Mouse (Mus musculus) left cerebral cortex, adult 2 months (tissue): ENCODE measurements at regions not wholly inside any gene's neighbourhood (a gene's known extent, or its start where the extent isn't known, plus 50 kb on each side); places are given as distances from the start of the nearest gene placed in this dataset.
A peak's percentile ranks its signal among the peaks of the same experiment; 100 is the strongest.

ENCODE experiments used
- DNase-seq, 2 experiments: peaks; one replicate each; pipeline ENCODE4 v3.0.0; 2021 to 2022; ENCODE audit warnings: low spot score in 2 of 2, mixed read lengths in 1 of 2; ENCODE audit errors: extremely low spot score in 1 of 2
- H3K27ac ChIP-seq: fragments of 200-600 bp; 2 replicates; pipeline ENCODE4 v1.8.1; 2022
- H3K4me3 ChIP-seq: fragments of 200-600 bp; 2 replicates; pipeline ENCODE4 v1.8.1; 2022
- CTCF ChIP-seq: fragments of 200-600 bp; IDR thresholded peaks from 2 replicates; pipeline ENCODE4 v1.8.1; 2022; ENCODE audit warnings: antibody characterized with exemption, mild to moderate bottlenecking, moderate library complexity
- intact Hi-C: fragments of 180-260 bp; cut with DNase I; formaldehyde crosslinking; loops from one replicate; pipeline ENCODE4 v1.15.1; 2025

DNA sequence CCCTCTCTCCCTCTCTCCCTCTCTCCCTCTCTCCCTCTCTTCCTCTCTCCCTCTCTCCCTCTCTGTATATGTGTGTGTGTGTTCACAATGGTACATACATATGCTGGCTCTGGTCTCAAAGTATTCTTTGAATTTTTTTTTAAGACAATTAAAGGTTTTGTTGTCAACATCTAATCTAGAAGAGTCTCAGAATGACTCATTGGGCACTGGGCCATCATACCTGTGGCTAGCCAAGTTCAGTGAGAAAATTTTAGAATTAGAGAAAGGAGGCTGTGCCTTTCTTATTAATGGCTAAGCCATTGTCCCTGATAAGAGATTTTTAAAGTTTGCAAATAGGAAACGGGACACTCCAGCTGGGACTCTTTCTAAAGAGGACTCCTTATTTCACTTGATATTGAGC, 164.1 kb downstream of the Tmx1 start:
- no peak overlapping the region for H3K4me3 ChIP-seq
- no peak for TF ChIP-seq CTCF
- intact Hi-C loops, result no loop called here
- no peak overlapping the region for H3K27ac ChIP-seq
- no peak for DNase-seq

DNA sequence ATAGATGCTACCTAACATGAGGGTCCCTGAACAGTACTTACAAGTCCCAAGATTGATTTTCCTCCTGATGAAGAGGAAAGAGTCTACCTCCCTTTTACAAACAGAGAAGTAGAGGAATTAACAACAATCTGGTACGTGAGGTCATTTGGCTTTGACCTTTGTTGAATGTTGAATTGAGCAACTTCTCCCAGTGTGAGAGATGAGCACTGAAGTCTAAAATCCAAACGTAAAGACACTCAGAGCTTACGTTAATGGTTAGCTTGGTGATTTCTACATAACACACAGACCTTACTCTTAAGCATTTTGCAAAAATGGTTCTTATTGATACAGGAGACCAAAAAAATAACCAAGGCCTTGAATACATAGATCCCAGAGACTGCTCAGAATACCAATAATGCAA, 165.1 kb downstream of the Tmx1 start:
- intact Hi-C loops, result no loop called here
- Histone ChIP-seq H3K4me3 (no peak overlapping the region), H3K27ac (no peak overlapping the region)
- no peak for DNase-seq
- no peak for TF ChIP-seq CTCF

DNA sequence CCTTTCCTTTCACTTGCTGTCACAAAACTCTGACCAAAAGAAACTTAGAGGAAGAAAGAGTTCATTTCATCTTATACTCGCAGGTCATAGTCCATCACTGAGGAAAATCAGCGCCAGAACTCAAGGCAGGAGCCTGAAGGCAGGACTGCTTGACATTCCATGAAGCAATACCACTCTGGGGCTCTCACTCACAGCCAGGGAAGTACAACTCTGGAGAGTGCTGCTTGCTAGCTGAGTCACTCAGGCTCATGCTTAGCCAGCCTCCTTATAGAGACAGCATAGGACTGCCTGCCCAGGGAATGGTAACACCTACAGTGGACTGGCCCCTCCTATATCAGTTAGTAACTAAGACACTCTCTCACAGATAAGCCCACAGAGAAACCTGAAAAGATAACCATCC, 166.5 kb downstream of the Tmx1 start:
- DNase-seq, result no peak
- no peak overlapping the region for H3K27ac ChIP-seq
- no peak overlapping the region for H3K4me3 ChIP-seq
- no peak for TF ChIP-seq CTCF
- intact Hi-C loops, result no loop called here

DNA sequence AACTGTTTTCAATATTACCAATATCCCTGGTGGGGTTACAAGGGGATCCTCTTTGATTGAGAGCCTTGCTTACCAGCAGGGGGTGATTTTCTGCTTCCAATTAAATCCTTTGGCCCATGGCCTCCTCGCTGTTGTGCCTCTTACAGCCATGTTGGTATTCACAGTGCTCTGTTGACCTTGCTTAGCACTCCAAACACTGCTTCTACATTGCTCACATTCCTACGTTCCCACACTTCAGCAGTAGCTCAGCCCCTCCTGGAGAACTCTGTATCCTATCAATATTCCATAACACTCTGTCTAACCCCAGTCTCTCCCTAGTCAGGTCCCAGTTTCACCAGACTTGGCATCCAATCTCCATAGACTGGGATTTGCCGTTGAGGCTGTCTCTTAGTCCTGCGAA, 169.1 kb downstream of the Tmx1 start:
- TF ChIP-seq CTCF, result no peak
- intact Hi-C loops, result no loop called here
- no peak overlapping the region for H3K4me3 ChIP-seq

DNA sequence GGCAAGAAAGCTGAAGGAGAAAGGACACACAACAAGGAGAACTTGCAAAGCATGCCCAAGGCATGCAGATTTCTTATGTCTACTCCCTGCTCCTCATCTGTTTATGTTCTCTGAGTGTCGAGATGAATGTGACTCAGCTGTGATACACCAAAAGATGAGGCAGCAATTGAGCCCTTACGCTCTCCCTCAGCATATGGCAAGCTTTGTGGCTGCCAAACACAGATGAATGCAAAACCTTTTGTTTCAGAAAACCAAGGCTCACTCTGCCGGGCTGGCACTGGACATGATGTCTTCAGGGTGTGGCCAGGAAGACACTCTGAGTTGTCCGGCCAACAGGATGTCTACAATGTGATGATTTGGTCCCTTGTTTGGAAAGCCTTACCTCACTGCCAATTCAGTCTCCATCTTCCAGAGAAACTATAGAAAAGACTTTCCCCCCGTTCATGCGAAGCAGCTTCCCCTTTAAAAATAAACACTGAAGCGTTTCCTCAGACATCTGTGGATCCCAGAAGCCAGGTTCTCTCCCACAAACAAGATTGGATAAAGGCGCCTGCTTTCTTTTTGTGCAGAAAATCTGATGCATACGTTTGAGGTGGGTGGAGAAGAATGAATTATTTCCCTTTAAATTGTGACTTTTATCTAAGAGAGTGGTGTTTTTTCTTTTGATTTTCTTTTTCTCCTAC, 171.5 kb downstream of the Tmx1 start:
- peak overlapping the region; percentile 84 for H3K27ac ChIP-seq
- H3K4me3 ChIP-seq, result no peak overlapping the region
- DNase-seq, result peak; percentile 51 to 69
- TF ChIP-seq CTCF, result no peak
- intact Hi-C loops, result loop anchor here (1.0 to 2.0 kb wide), 6 partner anchors 24 to 200 kb away; partner anchors contain the start of gene Frmd6

More for the DNA sequence above, 169.1 kb downstream of the Tmx1 start:
- no peak for DNase-seq
- H3K27ac ChIP-seq, result no peak overlapping the region

DNA sequence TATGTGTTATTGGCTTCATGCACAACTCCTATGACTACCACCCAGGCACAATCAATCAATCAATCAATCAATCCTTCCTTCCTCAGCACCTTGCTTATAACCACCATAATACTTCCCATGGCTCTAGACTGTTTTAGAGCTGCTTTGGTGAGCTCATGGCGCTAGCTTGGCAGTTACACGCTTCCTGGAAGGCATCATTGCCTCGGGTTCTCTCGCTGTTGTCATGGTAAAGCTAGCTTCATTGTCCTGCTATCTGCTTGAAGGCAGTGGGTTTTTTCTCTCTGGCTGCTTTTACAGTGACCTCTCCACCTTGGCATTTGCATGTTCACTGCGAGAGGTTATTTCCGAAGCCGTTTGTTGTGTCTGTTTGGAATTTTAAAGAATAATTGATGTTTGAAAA, 174.7 kb downstream of the Tmx1 start:
- Histone ChIP-seq H3K27ac (no peak overlapping the region), H3K4me3 (no peak overlapping the region)
- intact Hi-C loops, result no loop called here
- no peak for TF ChIP-seq CTCF
- DNase-seq, result no peak

DNA sequence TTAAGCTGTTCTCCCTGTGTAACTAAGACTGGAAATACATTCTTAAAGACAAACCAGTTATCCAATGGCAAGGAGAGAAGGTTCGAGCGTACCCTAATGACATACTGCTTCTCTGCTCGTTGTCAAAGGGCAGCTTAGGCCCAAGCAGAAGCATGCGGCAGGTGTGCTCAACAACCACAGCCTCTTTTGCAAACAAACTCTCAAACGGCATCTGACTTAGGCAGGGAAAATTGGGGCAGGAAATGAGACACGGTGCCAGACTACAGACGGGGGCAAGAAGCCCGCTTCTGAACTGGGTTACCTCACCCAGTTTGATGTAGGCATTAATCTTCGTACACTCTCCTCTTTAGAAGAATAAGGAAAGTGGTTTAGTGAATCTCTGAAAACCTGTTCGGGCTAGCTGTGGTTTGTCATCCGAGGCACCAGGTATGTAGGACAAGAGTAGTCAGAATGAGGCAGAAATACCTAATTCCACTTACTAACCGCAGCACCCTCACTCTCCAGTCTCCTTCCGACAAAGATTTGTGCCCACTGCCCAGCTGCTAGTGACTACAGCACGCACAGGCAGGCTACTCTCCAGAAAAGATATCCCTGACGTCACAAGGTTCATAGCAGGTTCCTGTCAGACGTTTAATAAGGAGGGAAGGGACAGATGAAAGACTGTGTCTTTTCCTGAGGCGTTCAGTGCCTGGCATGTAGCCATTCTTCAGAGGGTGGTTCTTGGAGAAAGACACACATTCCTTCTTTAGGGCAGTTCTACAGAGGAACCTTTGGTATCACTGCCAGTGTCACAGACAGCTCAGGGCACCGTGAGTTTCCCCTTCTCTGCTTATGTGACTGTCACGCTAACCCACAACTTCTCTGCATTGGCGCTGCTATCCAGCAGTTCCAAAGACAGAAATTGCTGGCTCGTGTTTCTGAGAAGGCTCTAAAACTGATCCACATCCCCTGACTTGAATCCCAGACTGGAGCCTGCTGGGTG, 175.8 kb downstream of the Tmx1 start:
- H3K4me3 ChIP-seq, result no peak overlapping the region
- no peak for DNase-seq
- intact Hi-C loops, result no loop called here
- no peak overlapping the region for H3K27ac ChIP-seq
- TF ChIP-seq CTCF, result no peak

DNA sequence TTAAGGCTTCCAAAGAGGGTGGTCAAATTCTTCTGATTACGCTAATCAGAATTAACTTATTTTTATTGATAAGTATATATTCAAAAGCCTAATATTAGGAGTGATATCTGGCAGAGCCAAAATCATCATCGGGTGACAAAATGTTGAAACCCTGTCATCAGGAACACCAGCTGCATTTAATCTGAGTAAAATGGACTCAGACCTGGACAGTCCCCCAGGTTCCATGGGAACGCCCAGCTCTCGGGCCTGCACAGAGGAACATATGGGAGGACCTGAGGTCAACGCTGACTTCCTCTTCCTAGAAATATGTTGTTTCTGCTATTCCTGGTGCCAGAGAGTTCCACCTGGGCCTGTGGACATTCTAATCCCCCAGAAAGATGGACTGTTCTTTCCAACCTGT, 176.5 kb downstream of the Tmx1 start:
- intact Hi-C loops, result no loop called here
- TF ChIP-seq CTCF, result no peak
- Histone ChIP-seq H3K4me3 (no peak overlapping the region), H3K27ac (no peak overlapping the region)
- DNase-seq, result no peak

DNA sequence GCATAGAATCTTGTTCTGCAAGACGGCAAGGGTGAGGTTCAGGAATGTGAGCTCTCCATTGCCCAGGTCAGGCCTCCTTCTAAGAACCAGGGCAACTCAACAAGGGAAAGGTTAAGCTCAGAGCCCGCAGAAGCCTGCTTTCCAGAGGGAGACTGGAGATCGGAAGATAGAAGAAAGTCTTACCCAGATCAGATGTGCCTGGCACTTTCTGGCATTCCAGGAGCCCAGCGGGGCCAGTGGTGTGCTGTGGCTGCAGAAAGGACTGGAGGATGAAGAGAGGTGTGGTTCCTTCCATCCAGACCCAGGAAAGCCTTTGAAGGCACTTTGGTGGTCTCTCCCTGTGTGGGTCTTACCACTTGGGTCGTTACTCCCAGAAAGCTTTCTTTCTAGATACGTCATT, 178.4 kb downstream of the Tmx1 start:
- H3K4me3 ChIP-seq, result no peak overlapping the region
- no peak for TF ChIP-seq CTCF
- DNase-seq, result no peak
- intact Hi-C loops, result no loop called here
- H3K27ac ChIP-seq, result no peak overlapping the region

DNA sequence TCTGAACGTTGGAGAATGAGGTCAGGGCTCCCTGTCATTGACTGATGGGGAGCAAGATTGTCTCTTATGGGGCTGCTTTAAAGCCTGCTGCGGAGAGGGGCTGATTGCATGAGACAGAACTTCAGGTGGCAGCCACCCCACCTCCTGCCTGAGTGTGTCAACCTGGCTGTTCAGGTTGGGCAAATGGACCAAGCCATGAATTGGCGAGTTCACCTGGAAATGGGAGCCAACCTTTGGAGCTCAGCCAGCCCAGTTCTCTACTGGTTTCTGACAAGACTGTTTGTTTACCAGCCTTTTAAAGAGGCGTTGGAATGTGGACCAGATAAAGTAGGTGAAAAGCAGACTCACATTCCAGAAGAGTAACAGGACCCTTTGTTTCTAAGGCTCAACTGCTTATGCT, 180.3 kb downstream of the Tmx1 start:
- TF ChIP-seq CTCF, result no peak
- H3K4me3 ChIP-seq, result no peak overlapping the region
- DNase-seq, result no peak
- intact Hi-C loops, result no loop called here
- no peak overlapping the region for H3K27ac ChIP-seq

DNA sequence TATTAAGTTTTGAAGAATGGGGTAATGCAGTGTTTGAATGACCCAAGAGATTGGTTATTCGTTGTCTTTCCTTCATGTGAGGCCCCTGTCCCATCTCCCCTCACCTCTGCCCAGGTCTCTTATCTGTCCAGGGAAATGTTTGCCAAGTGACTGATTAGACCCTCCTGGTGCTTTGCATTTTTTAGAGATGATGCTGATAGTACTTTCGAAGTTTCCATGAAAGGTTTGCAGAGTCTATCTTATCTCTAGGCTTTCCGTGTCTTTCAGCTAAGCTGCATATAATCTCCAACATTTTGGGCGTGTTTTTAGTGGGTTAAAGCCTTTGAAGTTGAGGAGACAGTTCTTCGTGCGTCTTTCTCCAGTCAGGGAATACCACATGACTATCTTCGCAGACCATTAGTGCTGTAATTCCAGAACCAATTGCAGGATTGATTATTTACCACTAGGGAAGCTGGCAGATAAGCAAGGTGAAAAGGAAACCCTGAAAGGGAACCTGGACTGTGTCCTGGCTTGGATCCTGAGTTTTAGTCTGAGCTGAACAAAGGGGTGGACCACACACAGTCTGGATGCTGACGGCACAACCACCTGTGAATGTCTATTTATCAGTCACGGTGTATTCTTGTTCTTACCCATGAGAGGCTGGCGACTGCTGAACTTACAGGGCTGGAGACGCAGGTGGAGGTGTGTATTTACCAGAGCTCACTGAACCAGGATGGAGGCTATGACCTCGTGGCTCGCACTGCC, 180.9 kb downstream of the Tmx1 start:
- DNase-seq, result no peak
- intact Hi-C loops, result no loop called here
- TF ChIP-seq CTCF, result no peak
- Histone ChIP-seq H3K27ac (no peak overlapping the region), H3K4me3 (no peak overlapping the region)

DNA sequence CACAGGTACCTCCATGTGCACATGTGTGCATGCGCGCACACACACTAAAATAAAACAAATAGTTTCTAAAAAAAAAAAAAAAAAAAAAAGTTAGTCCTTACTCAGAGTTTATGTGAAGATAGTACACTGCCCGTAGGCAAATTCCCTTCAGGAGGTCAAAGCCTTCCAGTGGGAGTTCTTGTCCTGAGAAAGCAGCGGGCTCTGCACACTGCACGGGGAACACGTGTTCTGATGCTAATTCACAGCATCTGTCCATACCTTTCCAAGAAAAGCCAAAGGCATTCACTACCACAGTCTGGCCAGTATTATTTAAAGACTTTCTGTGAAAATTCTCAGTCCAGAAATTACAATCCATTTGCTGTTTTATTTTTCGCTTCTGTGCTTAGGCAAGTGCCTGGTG, 183.1 kb downstream of the Tmx1 start:
- TF ChIP-seq CTCF, result no peak
- DNase-seq, result no peak
- no peak overlapping the region for H3K27ac ChIP-seq
- intact Hi-C loops, result no loop called here
- H3K4me3 ChIP-seq, result no peak overlapping the region
